23 mouse cellular contexts compared by ENCODE assay signal in the genomic region with DNA sequence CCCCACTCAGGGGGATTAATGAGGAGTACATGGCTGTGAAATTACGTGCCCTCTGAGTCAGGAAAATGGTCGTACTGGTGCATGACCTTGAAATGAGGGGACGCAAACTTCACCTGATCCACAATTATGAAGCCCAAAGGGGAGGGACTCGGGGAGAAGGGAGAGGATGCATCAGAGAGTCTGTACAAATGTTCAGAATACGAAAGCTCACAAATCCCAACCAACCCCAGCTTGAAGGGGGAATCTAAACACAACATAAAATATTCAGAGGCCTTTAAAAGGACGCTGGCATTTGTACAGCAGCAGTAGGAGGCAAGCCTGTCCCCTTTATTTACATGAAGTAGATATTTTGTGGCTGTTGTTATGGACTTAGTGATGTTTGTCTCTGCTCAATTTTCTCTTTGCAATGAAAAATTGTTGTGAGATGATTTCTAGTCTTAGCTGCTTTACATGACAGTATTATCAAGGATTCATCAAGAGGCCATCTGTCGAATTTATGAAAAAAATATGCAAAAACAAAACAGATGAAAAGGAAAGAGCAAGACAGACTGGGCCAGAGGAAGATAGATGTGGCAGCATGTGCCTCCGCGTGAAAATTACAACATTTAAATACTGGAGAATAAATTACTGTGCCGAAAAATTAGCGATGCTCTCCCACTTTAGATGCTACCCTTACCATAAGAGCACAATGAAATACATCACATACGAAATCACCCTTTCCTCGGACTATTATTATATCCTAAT.
DNase-seq lines count a peak whose midpoint lies in the region; ATAC-seq lines count a peak whose summit lies in the region.
"Had no signal": no experiment of that assay in that cellular context is flagged by ENCODE, and none has a peak within 500 bp of the region (broad histone marks: within the 10 kb centered on the region; RNA-seq: fewer than 3 reads in every experiment).

No protein-coding gene starts in this region.

- no peaks in the 10 kb centered on the region for H3K27me3 ChIP-seq in forebrain, embryonic 14.5 days (replicated peaks; ENCODE audit: control insufficient read depth, insufficient read depth, low read length)
- H3K27me3 ChIP-seq in forebrain, embryonic 10.5 days (ENCODE audit: poor library complexity, severe bottlenecking) = no peaks in the 10 kb centered on the region
- H3K27me3 ChIP-seq: CH12.LX; embryonic facial prominence, embryonic 12.5 days; liver, embryonic 13.5 days; midbrain, embryonic 12.5 days had no signal

- ATAC-seq in forebrain, embryonic 14.5 days = peak; percentile 60; the same call in 1 of the 2 replicates
- ATAC-seq: Patski had no signal

- H3K4me1 ChIP-seq in forebrain, embryonic 14.5 days (ENCODE audit: control insufficient read depth, insufficient read depth, low read length) = no peaks in the 10 kb centered on the region
- H3K4me1 ChIP-seq in forebrain, embryonic 10.5 days = no peaks in the 10 kb centered on the region
- H3K4me1 ChIP-seq: embryonic facial prominence, embryonic 12.5 days; heart, embryonic 10.5 days; liver, embryonic 13.5 days had no signal

- peak overlapping the region; percentile 39 for H3K27ac ChIP-seq in forebrain, embryonic 14.5 days (ENCODE audit: low read depth, low read length)
- no peak overlapping the region for H3K27ac ChIP-seq in forebrain, embryonic 10.5 days
- H3K27ac ChIP-seq: embryonic facial prominence, embryonic 12.5 days; heart, embryonic 10.5 days; kidney, postnatal 0 days; left cerebral cortex, adult 2 months; liver, embryonic 13.5 days; midbrain, embryonic 12.5 days had no signal

- H3K36me3 ChIP-seq in forebrain, embryonic 14.5 days (ENCODE audit: control insufficient read depth, insufficient read depth, low read length) = no peaks in the 10 kb centered on the region
- H3K36me3 ChIP-seq in forebrain, embryonic 10.5 days (replicated peaks) = no peaks in the 10 kb centered on the region
- H3K36me3 ChIP-seq: embryonic facial prominence, embryonic 12.5 days; G1E; heart, embryonic 10.5 days; liver, embryonic 13.5 days; midbrain, embryonic 12.5 days had no signal

- WGBS in forebrain, embryonic 14.5 days = 63% methylated on average over 13 of the region's 13 CpGs
- 73% methylated on average over 13 of the region's 13 CpGs for WGBS in forebrain, embryonic 10.5 days

- no peaks in the 10 kb centered on the region for H3K9me3 ChIP-seq in forebrain, embryonic 14.5 days (replicated peaks; ENCODE audit: control insufficient read depth, low read length)
- H3K9me3 ChIP-seq in forebrain, embryonic 10.5 days = no peaks in the 10 kb centered on the region
- H3K9me3 ChIP-seq: embryonic facial prominence, embryonic 12.5 days; G1E; heart, embryonic 10.5 days; liver, embryonic 13.5 days; midbrain, embryonic 12.5 days had no signal

- DNase-seq in forebrain, embryonic 14.5 days (ENCODE audit: low spot score) = peak; percentile 63
- DNase-seq in forebrain, embryonic 10.5 days (ENCODE audit: extremely low spot score, low spot score) = no peak
- peak; percentile 18 for DNase-seq in layer of hippocampus, adult 11-12 months (ENCODE audit: low spot score)
- no peak for DNase-seq in layer of hippocampus, postnatal 25 days (ENCODE audit: extremely low spot score in 1 of 2, low spot score in 1 of 2)
- DNase-seq in brain, embryonic 18.5 days (ENCODE audit: low read depth, low spot score) = peak; percentile 49
- peak; percentile 29 for DNase-seq in layer of hippocampus, adult 9-11 months
- no peak for DNase-seq in adrenal gland, adult 18-20 months (ENCODE audit: low spot score in 2 of 2)
- DNase-seq: adrenal gland, adult 2 months; heart, postnatal 4 days; kidney, adult 2 months; liver, embryonic 13.5 days; lung, adult 2 months; retina, postnatal 1 day; right cerebral cortex, postnatal 25 days; spleen, adult 18-20 months had no signal

- no peak overlapping the region for H3K4me3 ChIP-seq in forebrain, embryonic 14.5 days (ENCODE audit: low read depth, low read length)
- no peak overlapping the region for H3K4me3 ChIP-seq in forebrain, embryonic 10.5 days
- H3K4me3 ChIP-seq: embryonic facial prominence, embryonic 12.5 days; heart, embryonic 10.5 days; left cerebral cortex, adult 2 months; liver, embryonic 13.5 days; midbrain, embryonic 12.5 days had no signal

- H3K4me2 ChIP-seq in forebrain, embryonic 14.5 days (ENCODE audit: low read length) = no peak overlapping the region
- H3K4me2 ChIP-seq: embryonic facial prominence, embryonic 12.5 days; liver, embryonic 13.5 days; midbrain, embryonic 12.5 days had no signal

- H3K9ac ChIP-seq in forebrain, embryonic 14.5 days (ENCODE audit: low read length) = no peak overlapping the region
- H3K9ac ChIP-seq: embryonic facial prominence, embryonic 12.5 days; liver, embryonic 13.5 days; midbrain, embryonic 12.5 days had no signal

Comparison
In these comparisons a context has a peak if more than half of its experiments do, and no peak if none do; other contexts are left out.
1. DNase-seq: peak in forebrain, embryonic 14.5 days (single experiment), layer of hippocampus, adult 11-12 months (single experiment), brain, embryonic 18.5 days (single experiment) and layer of hippocampus, adult 9-11 months (single experiment); none in forebrain, embryonic 10.5 days (single experiment), layer of hippocampus, postnatal 25 days (0 of 2) and adrenal gland, adult 18-20 months (0 of 2).